Mouse (Mus musculus) megakaryocyte, embryonic 14.5 days (primary cell): ENCODE data around the gene Nrip1. TPM values are rescaled to one million over a fixed set of nuclear protein-coding genes. Genes with fewer than 3 reads are reported as not detected.

Source experiments
- H3K27me3 ChIP-seq: replicated peaks from 2 replicates; pipeline ENCODE3; 2012; ENCODE audit warnings: inconsistent platforms
- H3K36me3 ChIP-seq: replicated peaks from 2 replicates; pipeline ENCODE3; 2012; ENCODE audit warnings: low read length, inconsistent platforms, mixed read lengths
- H3K4me1 ChIP-seq: 2 replicates; pipeline ENCODE4 v1.6.1; 2012; ENCODE audit warnings: inconsistent platforms
- H3K4me3 ChIP-seq: replicated peaks from 2 replicates; pipeline ENCODE3; 2012; ENCODE audit warnings: moderate library complexity, mild to moderate bottlenecking, inconsistent platforms
- H3K9me3 ChIP-seq: 2 replicates; pipeline ENCODE4 v1.6.1; 2012; ENCODE audit warnings: inconsistent platforms
- FLI1 ChIP-seq: IDR thresholded peaks from 2 replicates; pipeline ENCODE4 v1.6.1; 2012; ENCODE audit warnings: low read length, inconsistent platforms, mixed read lengths
- GATA1 ChIP-seq: IDR thresholded peaks from 3 replicates; pipeline ENCODE4 v1.6.1; 2012; ENCODE audit warnings: mixed read lengths, low read length, inconsistent platforms, borderline replicate concordance
- polyA plus RNA-seq: library from polyadenylated mRNA; stranded (reverse); fragments of >175 nt; gene quantifications from 2 replicates; pipeline ENCODE4 v1.2.3, GENCODE M21; 2012; ENCODE audit warnings: low replicate concordance; ENCODE audit not compliant: insufficient read depth

The Nrip1 gene
- polyA plus RNA-seq = 0.60 and 3.0 TPM in 2 replicates

GRCm38 (mm10) chr16:76373671-76374091 lies at the start of gene Nrip1:
Gene Nrip1, minus strand, starts transcription at chr16:76373827.
- peaks cover 1% of the 10 kb centered on the region for H3K36me3 ChIP-seq
- peaks cover 40% of the 10 kb centered on the region for H3K4me1 ChIP-seq
- H3K9me3 ChIP-seq = no peaks in the 10 kb centered on the region
- H3K4me3 ChIP-seq = peak within 1 kb of the TSS; percentile 95
- H3K27me3 ChIP-seq = no peaks in the 10 kb centered on the region
- TF ChIP-seq FLI1 = no peak
- no peak for TF ChIP-seq GATA1

- H3K9me3 ChIP-seq = no peaks in the 10 kb centered on the region
- TF ChIP-seq FLI1 = no peak
- no peak for TF ChIP-seq GATA1
- H3K36me3 ChIP-seq = no peaks in the 10 kb centered on the region
- peaks cover 9% of the 10 kb centered on the region; the same call in 1 of the 2 replicates for H3K4me1 ChIP-seq
- H3K4me3 ChIP-seq = peak overlapping the region; percentile 14
- H3K27me3 ChIP-seq = no peaks in the 10 kb centered on the region
Observed at GRCm38 (mm10) chr16:76422531-76422930, 48.9 kb upstream of the Nrip1 start.

- Histone ChIP-seq H3K4me1 (peaks cover 9% of the 10 kb centered on the region; the same call in 1 of the 2 replicates), H3K36me3 (no peaks in the 10 kb centered on the region), H3K9me3 (no peaks in the 10 kb centered on the region), H3K4me3 (no peak overlapping the region), H3K27me3 (no peaks in the 10 kb centered on the region)
- TF ChIP-seq FLI1 (no peak), GATA1 (no peak)
Observed at GRCm38 (mm10) chr16:76419849-76420248, 46.2 kb upstream of the Nrip1 start.

- H3K4me3 ChIP-seq = no peak overlapping the region
- H3K27me3 ChIP-seq = no peaks in the 10 kb centered on the region
- H3K4me1 ChIP-seq = no peaks in the 10 kb centered on the region; the same call in 1 of the 2 replicates
- TF ChIP-seq FLI1 (no peak), GATA1 (no peak)
- no peaks in the 10 kb centered on the region for H3K9me3 ChIP-seq
- H3K36me3 ChIP-seq = no peaks in the 10 kb centered on the region
Observed at GRCm38 (mm10) chr16:76416477-76416876, 42.9 kb upstream of the Nrip1 start.

GRCm38 (mm10) chr16:76416060-76416438 lies 42.4 kb upstream of the Nrip1 start:
- H3K36me3 ChIP-seq = no peaks in the 10 kb centered on the region
- H3K4me1 ChIP-seq = no peaks in the 10 kb centered on the region; the same call in 1 of the 2 replicates
- H3K4me3 ChIP-seq = no peak overlapping the region
- H3K27me3 ChIP-seq = no peaks in the 10 kb centered on the region
- no peak for TF ChIP-seq FLI1
- no peak for TF ChIP-seq GATA1
- no peaks in the 10 kb centered on the region for H3K9me3 ChIP-seq

GRCm38 (mm10) chr16:76415407-76416059 lies 41.9 kb upstream of the Nrip1 start:
- H3K36me3 ChIP-seq = no peaks in the 10 kb centered on the region
- no peak overlapping the region for H3K4me3 ChIP-seq
- no peaks in the 10 kb centered on the region; the same call in 1 of the 2 replicates for H3K4me1 ChIP-seq
- H3K27me3 ChIP-seq = no peaks in the 10 kb centered on the region
- no peak for TF ChIP-seq GATA1
- TF ChIP-seq FLI1 = no peak
- H3K9me3 ChIP-seq = no peaks in the 10 kb centered on the region

- Histone ChIP-seq H3K27me3 (no peaks in the 10 kb centered on the region), H3K9me3 (no peaks in the 10 kb centered on the region), H3K36me3 (no peaks in the 10 kb centered on the region), H3K4me3 (no peak overlapping the region), H3K4me1 (peaks cover 1% of the 10 kb centered on the region)
- TF ChIP-seq FLI1 (no peak), GATA1 (no peak)
Observed at GRCm38 (mm10) chr16:76414528-76414927, 40.9 kb upstream of the Nrip1 start.

GRCm38 (mm10) chr16:76413581-76413980 lies 40.0 kb upstream of the Nrip1 start:
- Histone ChIP-seq H3K36me3 (no peaks in the 10 kb centered on the region), H3K27me3 (no peaks in the 10 kb centered on the region), H3K4me1 (peaks cover 11% of the 10 kb centered on the region), H3K9me3 (no peaks in the 10 kb centered on the region), H3K4me3 (no peak overlapping the region)
- TF ChIP-seq GATA1 = no peak
- TF ChIP-seq FLI1 = no peak

- no peaks in the 10 kb centered on the region for H3K9me3 ChIP-seq
- no peak for TF ChIP-seq GATA1
- no peak for TF ChIP-seq FLI1
- H3K4me3 ChIP-seq = no peak overlapping the region
- no peaks in the 10 kb centered on the region for H3K27me3 ChIP-seq
- H3K36me3 ChIP-seq = no peaks in the 10 kb centered on the region
- H3K4me1 ChIP-seq = peaks cover 25% of the 10 kb centered on the region
Observed at GRCm38 (mm10) chr16:76409355-76409722, 35.7 kb upstream of the Nrip1 start.

- no peak for TF ChIP-seq FLI1
- no peak for TF ChIP-seq GATA1
- Histone ChIP-seq H3K27me3 (no peaks in the 10 kb centered on the region), H3K4me1 (peaks cover 25% of the 10 kb centered on the region), H3K36me3 (no peaks in the 10 kb centered on the region), H3K4me3 (no peak overlapping the region), H3K9me3 (no peaks in the 10 kb centered on the region)
Observed at GRCm38 (mm10) chr16:76408696-76409354, 35.2 kb upstream of the Nrip1 start.
